Mouse (Mus musculus): ENCODE measurements around the gene Sympk. TPM values are rescaled to one million over a fixed set of nuclear protein-coding genes. Genes with fewer than 3 reads are reported as not detected.

Gene Sympk
- total RNA-seq, 2 experiments from 2014 or later, result 74.1 to 74.6 TPM

DNA sequence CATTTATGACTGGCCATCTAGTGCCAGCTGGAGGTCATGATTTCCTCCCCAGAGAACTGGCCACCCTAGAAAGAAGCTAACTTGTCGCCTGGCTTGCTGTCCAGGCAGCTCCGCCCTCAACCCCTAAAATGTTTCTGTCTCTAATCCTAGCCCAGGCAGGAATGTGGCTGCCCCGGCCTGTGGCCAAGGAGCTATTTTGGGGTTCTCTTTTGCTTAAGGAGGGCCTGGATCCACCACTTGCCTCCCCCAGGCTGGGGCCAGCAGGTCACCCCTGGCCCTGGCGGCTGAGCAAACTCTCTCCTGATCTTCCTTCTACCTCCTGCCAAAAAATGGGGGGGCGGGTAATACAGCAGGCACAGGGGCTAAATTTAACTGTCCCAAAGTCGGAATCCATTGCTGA is 58.9 kb downstream of the Sympk start:
- peak; percentile 92 for DNase-seq (ENCODE audit: low spot score)

DNA sequence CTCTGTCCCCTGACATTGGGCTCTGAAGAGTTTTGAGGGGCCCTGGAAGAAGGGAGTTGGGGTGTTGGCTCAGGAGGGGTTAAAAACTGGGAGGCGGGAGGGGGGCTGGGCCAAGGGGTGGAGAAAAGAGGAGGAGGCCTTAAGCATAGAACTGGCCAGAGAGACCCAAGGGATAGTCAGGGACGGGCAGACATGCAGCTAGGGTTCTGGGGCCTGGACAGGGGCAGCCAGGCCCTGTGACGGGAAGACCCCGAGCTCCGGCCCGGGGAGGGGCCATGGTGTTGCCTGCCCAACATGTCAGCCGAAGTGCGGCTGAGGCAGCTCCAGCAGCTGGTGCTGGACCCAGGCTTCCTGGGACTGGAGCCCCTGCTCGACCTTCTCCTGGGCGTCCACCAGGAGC is 59.5 kb downstream of the Sympk start, which contains the start of gene Dmpk:
Dmpk (plus strand) TSS at position 149 of the 400 bp plus-strand sequence.
- peak; percentile 63 for DNase-seq (ENCODE audit: low spot score)

DNA sequence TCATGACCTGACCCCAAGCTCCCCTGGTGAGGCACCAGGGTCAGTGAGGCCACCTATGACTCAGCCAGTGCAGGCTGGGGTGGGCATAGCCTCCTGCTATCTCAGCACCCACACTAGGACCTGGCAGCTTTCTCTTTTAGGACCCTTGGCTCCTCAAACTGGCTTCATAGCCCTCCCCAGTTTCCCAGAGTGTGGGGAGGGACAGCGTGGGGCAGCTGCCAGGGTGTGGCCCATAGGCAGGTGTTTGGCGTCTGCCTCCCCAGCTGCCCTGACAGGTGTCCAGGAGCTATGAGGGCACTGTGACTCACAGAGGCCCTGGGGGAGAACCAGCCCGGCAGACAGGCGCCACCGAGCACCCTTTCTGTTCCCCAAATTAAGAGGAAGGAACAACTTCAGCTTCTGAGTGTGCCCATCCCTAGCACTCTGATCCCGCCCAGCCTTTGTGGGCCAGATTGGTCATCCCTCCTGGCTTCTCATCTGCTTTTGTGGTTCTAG is 60.1 kb downstream of the Sympk start:
- peak; percentile 82 for DNase-seq (ENCODE audit: low spot score)

DNA sequence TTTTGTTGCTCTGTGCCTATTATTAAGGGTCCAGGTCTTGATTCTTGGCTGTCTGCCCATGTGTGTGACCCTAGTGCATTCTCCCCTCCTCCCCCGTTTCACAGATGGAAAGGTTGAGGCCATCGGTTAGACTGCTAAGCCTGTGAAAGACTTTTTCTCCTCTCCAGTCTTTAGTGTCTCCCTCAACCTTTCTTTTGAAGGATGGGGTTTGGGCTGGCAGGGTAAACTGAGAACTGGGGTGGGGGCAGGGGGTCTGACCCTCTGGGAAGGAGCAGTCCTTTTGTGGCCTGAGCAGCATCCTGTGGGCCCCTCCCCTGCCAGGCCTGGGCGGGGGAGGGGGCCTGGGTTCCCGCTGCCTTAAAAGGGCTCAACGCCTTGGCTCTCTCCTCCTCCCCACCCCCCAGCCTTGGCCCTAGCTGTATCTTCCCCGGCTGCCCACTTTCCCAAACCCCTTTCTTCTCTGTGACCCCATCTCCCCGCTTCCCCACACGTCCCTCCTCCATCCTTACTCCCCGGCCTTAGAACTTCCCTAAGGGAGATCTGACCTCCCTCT is 60.8 kb downstream of the Sympk start:
- peak; percentile 17 for DNase-seq (ENCODE audit: low spot score)

DNA sequence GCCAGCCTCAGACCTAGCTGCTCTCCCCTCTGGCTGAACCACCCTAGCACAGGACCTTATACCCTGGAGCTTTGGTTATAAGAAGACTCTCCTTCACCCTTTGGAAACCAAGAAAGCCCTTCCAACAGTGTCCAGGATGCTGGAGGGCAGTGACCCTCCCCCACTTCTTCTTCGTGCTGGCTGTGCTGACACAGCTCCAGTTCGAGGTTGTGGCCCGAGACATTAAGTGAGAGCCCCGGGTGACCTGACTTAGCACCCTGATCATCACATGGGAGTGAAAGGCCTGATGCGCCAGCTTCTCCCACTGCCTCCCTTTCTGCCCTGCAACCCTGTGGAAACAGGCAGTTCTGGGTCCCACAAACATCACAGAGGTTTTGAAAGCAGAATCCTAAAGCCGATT is 61.3 kb downstream of the Sympk start:
- no peak for DNase-seq (ENCODE audit: low spot score)

DNA sequence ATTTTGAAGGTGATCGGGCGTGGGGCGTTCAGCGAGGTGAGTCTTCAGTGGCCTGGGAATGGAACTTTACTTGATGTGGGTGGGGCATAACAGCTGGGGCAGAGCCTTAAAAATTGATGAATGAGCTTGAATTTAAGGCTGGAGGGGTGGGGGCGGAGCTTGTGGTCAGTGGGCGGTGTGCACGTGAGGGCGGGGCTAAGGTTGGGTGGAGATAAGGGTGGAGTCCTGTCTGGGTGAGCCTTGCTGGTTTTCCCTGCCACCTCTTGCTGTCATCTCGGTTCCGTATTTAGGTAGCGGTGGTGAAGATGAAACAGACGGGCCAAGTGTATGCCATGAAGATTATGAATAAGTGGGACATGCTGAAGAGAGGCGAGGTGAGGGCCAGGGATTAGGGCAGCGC is 61.9 kb downstream of the Sympk start:
- peak; percentile 47 for DNase-seq (ENCODE audit: low spot score)

DNA sequence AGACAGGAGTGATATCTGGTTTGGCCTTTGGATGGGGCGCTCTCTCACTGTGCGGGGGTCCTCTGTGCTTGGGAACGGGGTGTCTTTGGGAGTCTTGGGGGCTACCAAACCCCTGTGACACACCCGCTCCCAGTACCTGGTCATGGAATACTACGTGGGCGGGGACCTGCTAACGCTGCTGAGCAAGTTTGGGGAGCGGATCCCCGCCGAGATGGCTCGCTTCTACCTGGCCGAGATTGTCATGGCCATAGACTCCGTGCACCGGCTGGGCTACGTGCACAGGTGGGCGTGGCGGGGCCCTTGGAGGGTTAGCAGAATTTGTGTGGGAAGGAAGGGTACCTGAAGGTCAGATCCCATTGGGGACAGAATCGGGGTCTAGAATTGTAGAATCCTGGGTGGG is 62.6 kb downstream of the Sympk start:
- no peak for DNase-seq (ENCODE audit: low spot score)

DNA sequence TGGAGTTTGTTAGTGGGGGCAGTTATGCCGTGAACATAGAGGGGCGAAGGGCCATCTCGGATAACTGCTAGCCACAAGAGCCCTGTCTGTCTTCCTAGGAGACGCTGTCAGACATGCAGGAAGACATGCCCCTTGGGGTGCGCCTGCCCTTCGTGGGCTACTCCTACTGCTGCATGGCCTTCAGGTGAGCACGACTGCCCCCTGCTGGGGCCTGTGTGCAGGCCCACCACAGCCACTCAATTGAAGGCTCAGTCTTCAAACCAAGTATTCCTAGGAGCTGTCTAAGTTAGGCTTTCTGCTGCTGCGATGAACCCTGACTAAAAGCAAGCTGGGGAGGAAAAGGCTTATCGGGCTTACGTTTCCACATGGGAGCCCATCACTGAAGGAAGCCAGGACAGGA is 64.6 kb downstream of the Sympk start:
- peak; percentile 67 for DNase-seq (ENCODE audit: low spot score)

DNA sequence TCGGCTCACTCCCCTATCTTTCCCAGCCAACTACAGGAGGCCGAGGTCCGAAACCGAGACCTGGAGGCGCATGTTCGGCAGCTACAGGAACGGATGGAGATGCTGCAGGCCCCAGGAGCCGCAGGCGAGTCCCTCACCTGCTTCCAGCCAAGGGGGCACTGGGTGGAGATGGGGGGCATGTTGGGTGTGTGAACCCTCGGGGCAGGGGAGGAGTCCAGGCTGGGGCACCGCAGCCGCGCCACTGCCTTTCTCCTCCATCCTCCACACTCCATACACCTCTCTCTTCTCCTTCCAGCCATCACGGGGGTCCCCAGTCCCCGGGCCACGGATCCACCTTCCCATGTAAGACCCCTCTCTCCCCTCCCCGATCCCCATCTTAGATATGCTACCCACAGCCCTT is 67.7 kb downstream of the Sympk start:
- peak; percentile 5 for DNase-seq (ENCODE audit: low spot score)

DNA sequence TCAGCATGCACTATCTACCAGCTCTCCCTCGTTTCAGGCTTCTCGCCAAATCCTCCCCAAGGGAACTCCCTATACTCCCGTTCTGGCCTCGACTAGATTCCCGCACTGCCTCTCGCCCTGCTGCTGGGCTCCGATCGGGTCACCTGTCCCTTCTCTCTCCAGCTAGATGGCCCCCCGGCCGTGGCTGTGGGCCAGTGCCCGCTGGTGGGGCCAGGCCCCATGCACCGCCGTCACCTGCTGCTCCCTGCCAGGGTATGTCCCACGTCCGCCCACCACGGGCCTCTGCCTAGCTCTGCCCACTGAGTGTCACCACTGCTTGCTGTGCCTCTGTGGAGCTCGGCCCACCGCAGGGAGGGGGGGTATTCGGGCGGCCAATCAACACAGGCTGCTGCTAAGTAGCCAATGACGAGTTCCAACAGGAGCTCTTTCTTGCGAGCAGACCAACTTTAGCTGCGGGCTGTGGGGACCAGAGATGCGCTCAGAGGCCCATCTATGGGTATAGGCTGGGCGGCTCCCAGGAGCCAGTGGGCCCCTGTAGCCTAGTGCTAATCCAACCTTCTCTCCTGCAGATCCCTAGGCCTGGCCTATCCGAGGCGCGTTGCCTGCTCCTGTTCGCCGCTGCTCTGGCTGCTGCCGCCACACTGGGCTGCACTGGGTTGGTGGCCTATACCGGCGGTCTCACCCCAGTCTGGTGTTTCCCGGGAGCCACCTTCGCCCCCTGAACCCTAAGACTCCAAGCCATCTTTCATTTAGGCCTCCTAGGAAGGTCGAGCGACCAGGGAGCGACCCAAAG is 68.4 kb downstream of the Sympk start:
- DNase-seq (ENCODE audit: low spot score), result peak; percentile 29

DNA sequence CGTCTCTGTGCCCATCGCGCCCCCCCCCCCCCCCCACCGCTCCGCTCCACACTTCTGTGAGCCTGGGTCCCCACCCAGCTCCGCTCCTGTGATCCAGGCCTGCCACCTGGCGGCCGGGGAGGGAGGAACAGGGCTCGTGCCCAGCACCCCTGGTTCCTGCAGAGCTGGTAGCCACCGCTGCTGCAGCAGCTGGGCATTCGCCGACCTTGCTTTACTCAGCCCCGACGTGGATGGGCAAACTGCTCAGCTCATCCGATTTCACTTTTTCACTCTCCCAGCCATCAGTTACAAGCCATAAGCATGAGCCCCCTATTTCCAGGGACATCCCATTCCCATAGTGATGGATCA is 69.0 kb downstream of the Sympk start:
- DNase-seq (ENCODE audit: low spot score), result peak; percentile 90

DNA sequence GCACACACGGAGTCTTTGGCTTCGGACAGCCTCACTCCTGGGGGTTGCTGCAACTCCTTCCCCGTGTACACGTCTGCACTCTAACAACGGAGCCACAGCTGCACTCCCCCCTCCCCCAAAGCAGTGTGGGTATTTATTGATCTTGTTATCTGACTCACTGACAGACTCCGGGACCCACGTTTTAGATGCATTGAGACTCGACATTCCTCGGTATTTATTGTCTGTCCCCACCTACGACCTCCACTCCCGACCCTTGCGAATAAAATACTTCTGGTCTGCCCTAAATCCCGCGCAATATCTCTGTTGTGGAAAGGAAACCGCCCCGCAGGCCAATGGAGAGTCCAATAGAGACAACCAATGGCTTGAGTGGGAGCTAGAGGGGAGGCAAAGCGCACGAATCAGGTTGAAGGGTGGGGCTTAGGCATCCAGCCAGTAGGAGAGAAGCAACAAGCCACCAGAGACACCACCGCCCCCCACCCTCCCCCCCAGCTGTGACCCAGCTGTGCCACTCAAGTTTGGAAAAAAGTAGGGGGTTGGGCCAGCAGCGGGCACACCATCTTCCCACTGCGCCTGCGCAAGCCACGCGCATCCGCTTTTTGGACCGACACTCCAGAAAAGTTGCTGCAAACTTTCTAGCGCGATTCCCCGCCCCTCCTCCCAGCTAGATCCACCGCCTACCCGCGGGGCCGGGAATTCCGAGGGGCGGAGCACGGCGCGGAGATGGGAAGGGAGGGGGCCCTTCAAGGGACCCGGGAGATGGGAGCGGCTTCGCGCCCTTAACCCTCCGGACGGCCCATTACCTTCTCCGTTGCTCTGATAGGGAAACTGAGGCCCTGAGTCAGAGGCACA is 69.6 kb downstream of the Sympk start:
- DNase-seq (ENCODE audit: low spot score), result peak; percentile 93

DNA sequence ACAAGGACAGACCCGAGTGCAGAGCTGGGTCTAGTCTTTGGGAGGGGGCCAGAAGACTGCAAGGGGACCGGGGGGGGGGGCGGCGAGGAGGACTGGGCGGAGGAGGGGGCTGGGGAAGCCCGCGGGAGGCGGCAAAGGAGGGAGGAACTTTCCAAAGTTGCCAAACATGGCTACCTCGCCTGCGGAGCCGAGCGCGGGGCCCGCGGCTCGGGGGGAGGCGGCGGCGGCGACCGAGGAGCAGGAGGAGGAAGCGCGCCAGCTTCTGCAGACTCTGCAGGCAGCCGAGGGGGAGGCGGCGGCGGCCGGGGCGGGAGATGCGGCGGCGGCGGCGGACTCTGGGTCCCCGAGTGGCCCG is 70.3 kb downstream of the Sympk start, which contains the start of gene Six5:
Six5 (plus strand) TSS at position 124 of the 355 bp plus-strand sequence.
- peak; percentile 47 for DNase-seq (ENCODE audit: low spot score)

DNA sequence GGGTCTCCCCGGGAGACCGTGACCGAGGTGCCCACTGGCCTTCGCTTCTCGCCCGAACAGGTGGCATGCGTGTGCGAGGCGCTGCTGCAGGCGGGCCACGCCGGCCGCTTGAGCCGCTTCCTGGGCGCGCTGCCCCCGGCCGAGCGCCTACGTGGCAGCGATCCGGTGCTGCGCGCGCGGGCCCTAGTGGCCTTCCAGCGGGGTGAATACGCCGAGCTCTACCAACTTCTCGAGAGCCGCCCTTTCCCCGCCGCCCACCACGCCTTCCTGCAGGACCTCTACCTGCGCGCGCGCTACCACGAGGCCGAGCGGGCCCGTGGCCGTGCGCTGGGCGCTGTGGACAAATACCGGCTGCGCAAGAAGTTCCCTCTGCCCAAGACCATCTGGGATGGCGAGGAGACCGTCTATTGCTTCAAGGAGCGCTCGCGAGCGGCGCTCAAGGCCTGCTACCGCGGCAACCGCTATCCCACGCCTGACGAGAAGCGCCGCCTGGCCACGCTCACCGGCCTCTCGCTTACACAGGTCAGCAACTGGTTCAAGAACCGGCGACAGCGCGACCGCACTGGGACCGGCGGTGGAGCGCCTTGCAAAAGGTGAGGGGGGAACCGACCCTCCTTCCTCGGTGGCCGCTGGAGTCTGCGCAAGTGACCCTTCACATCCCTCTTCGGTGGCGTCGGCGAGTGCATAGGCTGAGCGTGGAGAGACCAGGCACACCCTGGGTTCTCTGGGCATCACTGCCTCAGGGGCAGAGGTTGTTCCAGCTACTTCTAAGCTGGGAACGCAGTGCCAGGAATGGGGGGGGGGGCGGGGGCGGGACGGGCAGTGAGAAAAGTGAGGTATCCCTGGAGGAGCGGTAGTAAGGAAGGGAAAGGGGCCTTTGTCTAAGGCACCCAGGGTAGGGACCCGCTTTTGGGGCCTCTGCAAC is 70.9 kb downstream of the Sympk start:
- peak; percentile 43 for DNase-seq (ENCODE audit: low spot score)

DNA sequence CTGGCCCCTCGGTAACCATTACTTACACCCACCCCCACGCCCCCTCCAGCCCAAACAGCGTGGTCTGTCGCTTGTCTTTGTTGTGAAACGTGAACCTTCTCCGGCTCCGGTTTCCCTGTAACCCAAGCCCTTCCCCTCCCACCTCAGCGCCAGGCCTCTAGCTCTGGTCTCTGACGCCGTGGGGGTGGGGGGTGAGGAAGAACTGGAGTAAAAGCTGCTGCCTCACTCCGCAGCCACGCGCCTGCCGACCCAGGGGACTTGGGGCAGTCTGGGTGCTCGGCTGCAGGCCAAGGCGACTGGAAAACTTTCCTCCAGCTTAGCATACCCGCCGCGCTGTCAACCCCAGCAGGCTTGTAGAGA is 71.6 kb downstream of the Sympk start:
- peak; percentile 49 for DNase-seq (ENCODE audit: low spot score)

DNA sequence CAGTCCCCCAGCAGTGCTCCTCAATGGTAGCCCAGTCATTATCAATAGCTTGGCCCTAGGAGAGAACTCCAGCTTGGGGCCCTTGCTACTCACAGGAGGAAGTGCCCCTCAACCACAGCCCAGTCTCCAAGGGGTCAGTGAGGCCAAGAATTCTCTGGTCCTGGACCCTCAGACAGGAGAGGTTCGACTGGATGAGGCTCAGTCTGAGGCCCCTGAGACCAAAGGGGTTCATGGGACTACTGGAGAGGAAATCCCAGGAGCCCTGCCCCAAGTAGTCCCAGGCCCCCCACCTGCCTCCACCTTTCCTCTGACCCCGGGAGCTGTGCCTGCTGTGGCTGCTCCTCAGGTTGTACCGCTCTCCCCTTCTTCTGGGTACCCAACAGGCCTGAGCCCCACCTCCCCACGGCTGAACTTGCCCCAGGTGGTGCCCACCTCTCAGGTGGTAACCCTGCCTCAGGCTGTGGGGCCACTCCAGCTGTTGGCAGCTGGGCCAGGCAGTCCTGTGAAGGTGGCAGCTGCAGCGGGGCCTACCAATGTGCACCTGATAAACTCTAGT is 72.3 kb downstream of the Sympk start:
- DNase-seq (ENCODE audit: low spot score), result no peak

DNA sequence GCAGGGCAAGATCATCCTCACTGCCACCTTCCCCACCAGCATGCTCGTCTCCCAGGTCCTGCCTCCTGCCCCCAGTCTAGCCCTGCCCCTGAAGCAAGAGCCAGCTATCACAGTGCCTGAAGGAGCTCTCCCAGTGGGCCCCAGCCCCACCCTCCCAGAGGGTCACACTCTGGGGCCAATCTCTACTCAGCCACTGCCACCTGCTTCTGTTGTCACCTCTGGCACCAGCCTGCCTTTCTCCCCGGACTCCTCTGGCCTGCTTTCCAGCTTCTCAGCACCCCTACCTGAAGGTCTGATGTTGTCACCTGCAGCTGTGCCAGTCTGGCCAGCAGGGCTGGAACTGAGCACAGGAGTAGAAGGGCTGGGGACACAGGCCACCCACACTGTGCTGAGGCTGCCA is 73.0 kb downstream of the Sympk start:
- DNase-seq (ENCODE audit: low spot score), result no peak

DNA sequence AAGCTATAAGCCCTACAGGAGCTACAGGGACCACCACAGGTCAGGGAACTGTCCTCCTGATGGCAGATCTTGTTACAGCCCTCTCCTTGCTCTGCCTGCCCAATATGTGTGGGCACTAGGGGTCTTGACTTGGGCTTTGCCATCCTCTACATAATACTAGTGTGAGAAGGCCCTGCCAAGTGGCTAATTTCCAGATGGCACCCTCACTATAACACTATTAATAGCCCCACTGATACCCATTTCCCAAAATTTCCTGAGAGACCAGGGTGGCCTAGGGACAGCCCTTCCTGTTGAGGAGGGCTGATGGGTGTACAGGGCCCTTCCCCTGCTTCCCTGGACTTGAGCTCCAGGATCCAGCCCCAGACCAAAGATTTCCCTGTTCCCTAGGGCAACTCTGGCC is 73.7 kb downstream of the Sympk start:
- no peak for DNase-seq (ENCODE audit: low spot score)

DNA sequence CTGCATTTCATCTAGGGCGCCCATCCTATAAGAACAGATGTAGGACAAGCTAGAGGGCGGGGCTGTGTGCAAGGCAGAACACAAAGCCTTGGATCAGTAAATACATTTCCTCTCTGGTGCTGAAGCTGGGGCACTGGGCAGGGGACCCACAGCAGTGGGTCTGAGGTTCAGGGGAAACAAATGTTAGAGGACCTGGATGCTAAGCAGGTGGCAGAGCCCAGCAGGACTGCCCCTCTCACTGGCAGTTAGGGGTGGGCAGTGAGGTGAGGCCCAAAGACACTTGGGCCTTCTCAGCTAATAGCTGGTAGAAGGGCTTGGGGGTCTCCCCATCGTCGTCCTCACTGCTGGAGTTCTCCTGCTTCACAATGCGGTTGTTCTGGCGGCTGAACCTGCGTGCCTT is 74.6 kb downstream of the Sympk start:
- no peak for DNase-seq (ENCODE audit: low spot score)

DNA sequence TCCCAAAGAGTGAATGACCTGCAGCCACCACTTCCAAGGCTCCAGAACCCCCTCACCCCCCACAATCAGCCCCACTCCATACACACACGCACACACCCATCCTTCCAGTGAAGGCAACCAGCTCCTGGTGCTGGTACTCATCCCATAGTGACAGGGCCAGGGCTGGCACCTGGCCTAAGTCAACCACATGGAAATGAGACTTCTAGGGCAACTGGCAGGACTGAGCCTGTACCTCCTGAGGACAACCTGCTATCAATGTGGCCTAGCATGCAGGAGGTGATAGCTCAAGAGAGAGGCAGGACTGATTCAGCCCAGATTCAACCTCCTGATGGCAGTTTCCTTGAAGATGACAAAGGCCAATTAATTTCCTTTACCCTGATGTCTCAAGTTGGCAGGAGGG is 76.1 kb downstream of the Sympk start:
- no peak for DNase-seq (ENCODE audit: low spot score)

DNA sequence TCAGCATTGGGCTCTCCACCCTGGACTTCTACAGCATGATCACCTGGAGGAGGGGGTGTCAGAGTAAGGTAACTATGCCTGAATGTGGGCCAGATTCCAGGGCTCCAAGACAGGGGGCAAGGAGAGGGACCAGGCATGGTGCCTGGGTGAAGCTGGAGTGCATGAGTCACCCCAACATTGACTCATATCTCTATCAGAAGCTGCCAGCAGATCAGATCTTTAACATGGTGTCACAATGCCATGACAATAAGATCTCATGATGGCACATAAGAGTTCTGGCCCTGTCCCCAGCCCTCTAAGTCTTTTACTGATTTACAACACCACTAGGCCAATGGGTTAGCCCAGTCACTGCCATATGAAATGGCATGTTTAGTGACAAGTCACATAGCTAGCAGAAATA is 79.6 kb downstream of the Sympk start:
- DNase-seq (ENCODE audit: low spot score), result no peak
